Mouse (Mus musculus): ENCODE data around the gene Prr19.

DNA sequence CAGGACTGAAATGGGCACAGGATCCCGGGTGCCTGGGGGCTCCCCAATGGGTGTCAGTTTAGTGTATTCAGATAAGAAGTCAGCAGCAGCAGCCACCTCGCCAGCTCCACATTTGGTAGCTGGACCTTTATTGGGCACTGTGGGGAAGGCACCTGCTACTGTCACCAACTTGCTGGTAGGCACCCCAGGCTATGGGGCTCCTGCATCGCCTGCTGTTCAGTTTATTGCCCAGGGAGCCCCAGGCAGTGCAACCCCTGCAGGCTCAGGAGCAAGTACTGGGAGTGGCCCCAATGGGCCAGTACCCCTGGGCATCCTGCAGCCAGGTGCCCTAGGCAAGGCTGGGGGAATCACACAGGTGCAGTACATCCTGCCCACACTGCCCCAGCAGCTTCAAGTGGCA, 12.5 kb upstream of the Prr19 start:
- TF ChIP-seq CTCF (IDR thresholded peaks at IDR 0.05; ENCODE audit: low read depth) = no peak
- no peak for TF ChIP-seq EP300 (IDR thresholded peaks at IDR 0.05; ENCODE audit: low read depth)

All from liver, postnatal 0 days (tissue).